Mouse (Mus musculus) left cerebral cortex, adult 18-20 months (tissue): ENCODE results near the gene Fam83g. TPM values are rescaled to one million over a fixed set of nuclear protein-coding genes. Genes with fewer than 3 reads are reported as not detected.
A peak's percentile ranks its signal among the peaks of the same experiment; 100 is the strongest.

Source experiments
- DNase-seq, 2 experiments: peaks; one replicate each; pipeline ENCODE4 v3.0.0; 2021 to 2022; ENCODE audit warnings: low spot score in 2 of 2, mixed read lengths in 1 of 2
- total RNA-seq, 2 experiments: library from RNA; stranded (reverse); gene quantifications; 2 replicates each; pipeline ENCODE4 v1.2.3; 2021

Fam83g gene
- total RNA-seq, 2 experiments from 2014 or later: 0.12 TPM; not detected in 1

- no peak for DNase-seq
Measured at GRCm38 (mm10) chr11:61650470-61651265, 33.2 kb upstream of the Fam83g start.

GRCm38 (mm10) chr11:61652216-61652615, 31.7 kb upstream of the Fam83g start:
- DNase-seq: no peak

GRCm38 (mm10) chr11:61652686-61653447, 31.0 kb upstream of the Fam83g start, which contains the start of gene Grap:
Gene Grap (plus strand): TSS chr11:61653265.
- DNase-seq: no peak

- DNase-seq: no peak
Measured at GRCm38 (mm10) chr11:61653568-61653967, 30.3 kb upstream of the Fam83g start.

GRCm38 (mm10) chr11:61654786-61655311, 29.0 kb upstream of the Fam83g start:
- no peak for DNase-seq

- DNase-seq: no peak
Measured at GRCm38 (mm10) chr11:61655649-61656048, 28.2 kb upstream of the Fam83g start.

- DNase-seq: no peak
Measured at GRCm38 (mm10) chr11:61656148-61656850, 27.6 kb upstream of the Fam83g start.

- no peak for DNase-seq
Measured at GRCm38 (mm10) chr11:61657432-61657831, 26.5 kb upstream of the Fam83g start.

GRCm38 (mm10) chr11:61658360-61658922, 25.4 kb upstream of the Fam83g start:
- no peak for DNase-seq

- DNase-seq: no peak
Measured at GRCm38 (mm10) chr11:61659011-61659858, 24.7 kb upstream of the Fam83g start.

GRCm38 (mm10) chr11:61660001-61660400, 23.9 kb upstream of the Fam83g start:
- DNase-seq: no peak

GRCm38 (mm10) chr11:61660806-61661392, 23.0 kb upstream of the Fam83g start:
- no peak for DNase-seq

GRCm38 (mm10) chr11:61662189-61662588, 21.7 kb upstream of the Fam83g start:
- DNase-seq: no peak

GRCm38 (mm10) chr11:61665401-61665800, 18.5 kb upstream of the Fam83g start:
- DNase-seq: no peak

- DNase-seq: peak; percentile 57 to 60
Measured at GRCm38 (mm10) chr11:61665991-61666799, 17.7 kb upstream of the Fam83g start.

GRCm38 (mm10) chr11:61667248-61667647, 16.6 kb upstream of the Fam83g start:
- no peak for DNase-seq

- DNase-seq: no peak
Measured at GRCm38 (mm10) chr11:61667782-61668181, 16.1 kb upstream of the Fam83g start.

- no peak for DNase-seq
Measured at GRCm38 (mm10) chr11:61669492-61670490, 14.1 kb upstream of the Fam83g start.
